Mouse (Mus musculus) CH12.LX (cell line): ENCODE data around the gene Lrmda. TPM values are rescaled to one million over a fixed set of nuclear protein-coding genes. Genes with fewer than 3 reads are reported as not detected.

ENCODE experiments used
- DNase-seq: peaks from one replicate; pipeline ENCODE4 v3.0.0-alpha.2; 2013; ENCODE audit errors: extremely low read depth
- H3K27ac ChIP-seq: 2 replicates; pipeline ENCODE4 v1.5.1; 2012; ENCODE audit warnings: low read depth, mild to moderate bottlenecking, control low read depth, moderate library complexity; ENCODE audit not compliant: insufficient read depth
- H3K27me3 ChIP-seq: replicated peaks from 2 replicates; pipeline ENCODE3; 2012; ENCODE audit warnings: inconsistent platforms
- H3K36me3 ChIP-seq, 2 experiments: replicated peaks in 1 of 2; 2 replicates each; pipeline versions ENCODE3 to v1.6.1; 2012; ENCODE audit warnings: inconsistent platforms in 1 of 2, low read length in 1 of 2, mild to moderate bottlenecking in 1 of 2, mixed read lengths in 1 of 2, moderate library complexity in 1 of 2; ENCODE audit not compliant: control insufficient read depth in 1 of 2, insufficient read depth in 1 of 2
- H3K4me1 ChIP-seq, 2 experiments: 2 replicates each; pipeline ENCODE4 v1.6.1; 2012; ENCODE audit warnings: inconsistent platforms in 1 of 2, moderate library complexity in 1 of 2; ENCODE audit not compliant: insufficient read depth in 2 of 2, control insufficient read depth in 1 of 2
- H3K4me2 ChIP-seq: 2 replicates; pipeline ENCODE4 v1.6.1; 2012; ENCODE audit warnings: low read depth, mild to moderate bottlenecking, control low read depth; ENCODE audit not compliant: poor library complexity, insufficient read depth, severe bottlenecking
- H3K4me3 ChIP-seq, 3 experiments: fragments of 150-350 bp in 1 of 3; sonication (generic) in 1 of 3; replicated peaks in 1 of 3; 2 replicates each; pipeline versions ENCODE3 to v1.5.1; 2011 to 2012; ENCODE audit warnings: low read depth in 2 of 3, low read length in 2 of 3, mild to moderate bottlenecking in 2 of 3, moderate library complexity in 2 of 3, control low read depth in 1 of 3, improper control_type of control experiment in 1 of 3, inconsistent platforms in 1 of 3, mixed read lengths in 1 of 3; ENCODE audit not compliant: poor library complexity in 1 of 3
- H3K79me2 ChIP-seq: replicated peaks from 2 replicates; pipeline ENCODE4 v1.6.1; 2012; ENCODE audit warnings: mild to moderate bottlenecking, moderate library complexity; ENCODE audit not compliant: control insufficient read depth, poor library complexity, insufficient read depth, severe bottlenecking; ENCODE audit errors: extremely low read depth
- H3K9ac ChIP-seq: 2 replicates; pipeline ENCODE4 v1.6.1; 2012; ENCODE audit warnings: low read depth, mild to moderate bottlenecking, control low read depth, moderate library complexity; ENCODE audit not compliant: insufficient read depth
- H3K9me3 ChIP-seq: replicated peaks from 2 replicates; pipeline ENCODE3; 2012; ENCODE audit warnings: low read length, inconsistent platforms, mixed read lengths
- BHLHE40 ChIP-seq: IDR thresholded peaks from 2 replicates; pipeline ENCODE4 v1.6.1; 2011; ENCODE audit warnings: mild to moderate bottlenecking, low read depth, low read length, improper control_type of control experiment
- CHD1 ChIP-seq: IDR thresholded peaks from 2 replicates; pipeline ENCODE4 v1.6.1; 2012; ENCODE audit warnings: low read depth, low read length, improper control_type of control experiment, inconsistent platforms
- CTCF ChIP-seq, 2 experiments: IDR thresholded peaks in 1 of 2; conservative IDR thresholded peaks in 1 of 2; 2 replicates each; pipeline ENCODE4 v1.5.1; 2011 to 2012; ENCODE audit warnings: low read depth in 2 of 2, low read length in 2 of 2, improper control_type of control experiment in 1 of 2, inconsistent platforms in 1 of 2, mild to moderate bottlenecking in 1 of 2, moderate library complexity in 1 of 2
- E2F4 ChIP-seq: IDR thresholded peaks from 2 replicates; pipeline ENCODE4 v1.6.1; 2011; ENCODE audit warnings: low read depth, low read length, improper control_type of control experiment; ENCODE audit not compliant: insufficient replicate concordance
- ETS1 ChIP-seq: conservative IDR thresholded peaks from 2 replicates; pipeline ENCODE4 v1.6.1; 2012; ENCODE audit warnings: low read depth, mild to moderate bottlenecking, inconsistent platforms, low read length, improper control_type of control experiment, moderate library complexity
- GABPA ChIP-seq: IDR thresholded peaks from 2 replicates; pipeline ENCODE4 v1.6.1; 2012; ENCODE audit warnings: low read depth, low read length, improper control_type of control experiment, inconsistent platforms; ENCODE audit not compliant: insufficient replicate concordance
- IRF4 ChIP-seq: IDR thresholded peaks from 2 replicates; pipeline ENCODE4 v1.6.1; 2014; ENCODE audit warnings: low read depth, mild to moderate bottlenecking, inconsistent platforms, low read length, improper control_type of control experiment
- JUN ChIP-seq: IDR thresholded peaks from 2 replicates; pipeline ENCODE4 v1.6.1; 2011; ENCODE audit warnings: low read depth, mild to moderate bottlenecking, low read length, improper control_type of control experiment, moderate library complexity; ENCODE audit not compliant: insufficient read depth
- JUND ChIP-seq: conservative IDR thresholded peaks from 2 replicates; pipeline ENCODE4 v1.6.1; 2011; ENCODE audit warnings: low read depth, low read length, improper control_type of control experiment
- MAX ChIP-seq: IDR thresholded peaks from 2 replicates; pipeline ENCODE4 v1.6.1; 2011; ENCODE audit warnings: low read length, improper control_type of control experiment
- MEF2A ChIP-seq: IDR thresholded peaks from 2 replicates; pipeline ENCODE4 v1.6.1; 2014; ENCODE audit warnings: low read depth, mild to moderate bottlenecking, inconsistent platforms, low read length, improper control_type of control experiment, borderline replicate concordance
- MYC ChIP-seq: IDR thresholded peaks from 2 replicates; pipeline ENCODE4 v1.6.1; 2011; ENCODE audit warnings: low read depth, mild to moderate bottlenecking, improper control_type of control experiment, low read length
- NELFE ChIP-seq: IDR thresholded peaks from 2 replicates; pipeline ENCODE4 v1.6.1; 2011; ENCODE audit warnings: low read depth, low read length, improper control_type of control experiment
- POLR2A ChIP-seq: IDR thresholded peaks from 2 replicates; pipeline ENCODE4 v1.6.1; 2011; ENCODE audit warnings: low read depth, mild to moderate bottlenecking, improper control_type of control experiment, low read length
- SIN3A ChIP-seq: IDR thresholded peaks from 2 replicates; pipeline ENCODE4 v1.6.1; 2012; ENCODE audit warnings: low read length, improper control_type of control experiment, inconsistent platforms
- SMC3 ChIP-seq: IDR thresholded peaks from 2 replicates; pipeline ENCODE4 v1.6.1; 2011; ENCODE audit warnings: low read depth, low read length, improper control_type of control experiment
- TBP ChIP-seq: conservative IDR thresholded peaks from 2 replicates; pipeline ENCODE4 v1.6.1; 2011; ENCODE audit warnings: low read depth, low read length, improper control_type of control experiment
- ZKSCAN1 ChIP-seq: IDR thresholded peaks from 2 replicates; pipeline ENCODE4 v1.6.1; 2012; ENCODE audit warnings: low read depth, inconsistent platforms, low read length, improper control_type of control experiment, borderline replicate concordance
- ZMIZ1 ChIP-seq: IDR thresholded peaks from 2 replicates; pipeline ENCODE4 v1.6.1; 2012; ENCODE audit warnings: low read depth, mild to moderate bottlenecking, inconsistent platforms, low read length, improper control_type of control experiment
- ZNF384 ChIP-seq: IDR thresholded peaks from 2 replicates; pipeline ENCODE4 v1.6.1; 2012; ENCODE audit warnings: low read depth, low read length, improper control_type of control experiment, inconsistent platforms
- dilution Hi-C: fragments of 300-500 bp; cut with MboI; formaldehyde crosslinking; loops from 2 replicates; pipeline ENCODE4 v1.14.3; 2020; ENCODE audit warnings: low sequenced_read_pairs; ENCODE audit not compliant: extremely low pct_unique_long_range_greater_than_20kb, extremely low pct_ligation_motif_present
- in situ Hi-C: fragments of 300-500 bp; cut with MboI; formaldehyde crosslinking; loops from 3 replicates; pipeline ENCODE4 v1.14.3; 2019; ENCODE audit warnings: low sequenced_read_pairs, low pct_ligation_motif_present, low pct_unique_long_range_greater_than_20kb, mixed read lengths
- polyA plus RNA-seq: library from polyadenylated mRNA; unstranded; fragments of >175 nt; gene quantifications from 2 replicates; pipeline ENCODE4 v1.2.1, GENCODE M21; 2012; ENCODE audit warnings: low read depth; ENCODE audit not compliant: insufficient read length
- total RNA-seq, 2 experiments: library from RNA; depleted of rRNA; stranded (reverse); fragments of 300-350 nt in 1 of 2; fragments of >200 nt in 1 of 2; gene quantifications; 2 replicates each; pipeline ENCODE4 v1.2.3; 2012 to 2014

The Lrmda gene
- total and polyA plus RNA-seq, 3 experiments, result 0.89 to 3.7 (median 1.9) TPM

- H3K4me2 ChIP-seq, result no peak overlapping the region
- H3K4me1 ChIP-seq, result 0 out of 4 replicates have a peak, but pooled peaks cover 0 to 2% of the 10 kb centered on the region in 2 experiments
- no peaks in the 10 kb centered on the region for H3K9me3 ChIP-seq
- H3K9ac ChIP-seq, result no peak overlapping the region
- no peak for DNase-seq
- H3K27me3 ChIP-seq, result no peaks in the 10 kb centered on the region
- in situ Hi-C loops, result no loop called here
- H3K4me3 ChIP-seq, result no peak overlapping the region
- dilution Hi-C loops, result no loop called here
- TF ChIP-seq BHLHE40, result no peak
- TF ChIP-seq IRF4, result no peak
- no peak for TF ChIP-seq SIN3A
- TF ChIP-seq ZNF384, result no peak
- TF ChIP-seq ETS1, result no peak
- no peak for TF ChIP-seq NELFE
- no peak for TF ChIP-seq GABPA
- TF ChIP-seq MAX, result no peak
- TF ChIP-seq POLR2A, result no peak
- TF ChIP-seq SMC3, result no peak
- no peak for TF ChIP-seq JUND
- TF ChIP-seq MEF2A, result no peak
- TF ChIP-seq MYC, result no peak
- TF ChIP-seq CTCF (conservative IDR thresholded peaks at IDR 0.05 in 1 of 2, IDR thresholded peaks at IDR 0.05 in 1 of 2; ENCODE audit: low read depth in 2 of 2, low read length in 2 of 2), result no peak
- TF ChIP-seq JUN, result no peak
- no peak for TF ChIP-seq E2F4
- TF ChIP-seq TBP, result no peak
- TF ChIP-seq CHD1, result no peak
- H3K79me2 ChIP-seq, result no peaks in the 10 kb centered on the region
- no peaks in the 10 kb centered on the region for H3K36me3 ChIP-seq
- H3K27ac ChIP-seq, result no peak overlapping the region
These were observed 149.5 kb downstream of the Lrmda start for GRCm38 (mm10) chr14:22168795-22169568.

- in situ Hi-C loops (no loop called here), dilution Hi-C loops (no loop called here)
- Histone ChIP-seq H3K9me3 (peaks cover 3% of the 10 kb centered on the region), H3K36me3 (no peaks in the 10 kb centered on the region), H3K4me1 (0 out of 4 replicates have a peak, but pooled peaks cover 0 to 2% of the 10 kb centered on the region in 2 experiments), H3K79me2 (no peaks in the 10 kb centered on the region), H3K9ac (no peak overlapping the region), H3K27me3 (no peaks in the 10 kb centered on the region), H3K27ac (no peak overlapping the region), H3K4me3 (no peak overlapping the region), H3K4me2 (no peak overlapping the region)
- no peak for DNase-seq
- TF ChIP-seq ZKSCAN1 (no peak), ZMIZ1 (no peak)
These were observed 155.2 kb downstream of the Lrmda start for GRCm38 (mm10) chr14:22174757-22175156.
